Mouse (Mus musculus): Measurements from ENCODE around the gene Rreb1. TPM values are rescaled to one million over a fixed set of nuclear protein-coding genes. Genes with fewer than 3 reads are reported as not detected.

Rreb1 gene
- polyA plus RNA-seq, 1 experiment from 2014 or later = 10.0 TPM

GRCm38 (mm10) chr13:37909225-37909624, 131.0 kb downstream of the Rreb1 start:
- no peak overlapping the region for H3K9ac ChIP-seq (replicated peaks; ENCODE audit: low read depth)
- H3K27ac ChIP-seq (ENCODE audit: low read length) = peak overlapping the region; percentile 76
- DNase-seq (ENCODE audit: low spot score) = no peak
- peaks cover 13% of the 10 kb centered on the region; the same call in 1 of the 2 replicates for H3K4me1 ChIP-seq (ENCODE audit: insufficient read depth, low read depth, low read length)
- WGBS = 56% methylated on average over 2 of the region's 2 CpGs
- H3K36me3 ChIP-seq (ENCODE audit: insufficient read depth, low read length) = peaks cover 26% of the 10 kb centered on the region; the same call in 1 of the 2 replicates
- TF ChIP-seq EP300 (IDR thresholded peaks at IDR 0.05) = no peak
- TF ChIP-seq CTCF (IDR thresholded peaks at IDR 0.05) = no peak
- H3K4me3 ChIP-seq (ENCODE audit: low read depth, low read length) = no peak overlapping the region
- no peaks in the 10 kb centered on the region for H3K27me3 ChIP-seq (replicated peaks; ENCODE audit: insufficient read depth, low read length)
- no peak for ATAC-seq
- no peak overlapping the region for H3K4me2 ChIP-seq (replicated peaks; ENCODE audit: low read depth, low read length)
- H3K9me3 ChIP-seq (ENCODE audit: low read length) = no peaks in the 10 kb centered on the region

- Histone ChIP-seq H3K36me3 (ENCODE audit: insufficient read depth, low read length) (peaks cover 25% of the 10 kb centered on the region; the same call in 1 of the 2 replicates), H3K27me3 (replicated peaks; ENCODE audit: insufficient read depth, low read length) (no peaks in the 10 kb centered on the region), H3K9me3 (ENCODE audit: low read length) (no peaks in the 10 kb centered on the region), H3K4me3 (ENCODE audit: low read depth, low read length) (no peak overlapping the region), H3K9ac (replicated peaks; ENCODE audit: low read depth) (no peak overlapping the region), H3K4me2 (replicated peaks; ENCODE audit: low read depth, low read length) (no peak overlapping the region), H3K4me1 (ENCODE audit: insufficient read depth, low read depth, low read length) (peaks cover 13% of the 10 kb centered on the region; the same call in 1 of the 2 replicates), H3K27ac (ENCODE audit: low read length) (peak overlapping the region; percentile 70)
- 30% methylated on average over 6 of the region's 6 CpGs for WGBS
- DNase-seq (ENCODE audit: low spot score) (peak; percentile 82), ATAC-seq (peak; percentile 76)
- TF ChIP-seq CTCF (IDR thresholded peaks at IDR 0.05) (no peak), EP300 (IDR thresholded peaks at IDR 0.05) (peak; percentile 18; the same call in 1 of the 2 replicates)
Measured at GRCm38 (mm10) chr13:37912011-37912410, 133.8 kb downstream of the Rreb1 start.

GRCm38 (mm10) chr13:37912591-37913467, 134.6 kb downstream of the Rreb1 start:
- H3K27me3 ChIP-seq (replicated peaks; ENCODE audit: insufficient read depth, low read length) = no peaks in the 10 kb centered on the region
- DNase-seq (ENCODE audit: low spot score) (peak; percentile 41), ATAC-seq (no peak)
- H3K4me1 ChIP-seq (ENCODE audit: insufficient read depth, low read depth, low read length) = peaks cover 13% of the 10 kb centered on the region; the same call in 1 of the 2 replicates
- 43% methylated on average over 12 of the region's 12 CpGs for WGBS
- H3K4me2 ChIP-seq (replicated peaks; ENCODE audit: low read depth, low read length) = no peak overlapping the region
- TF ChIP-seq CTCF (IDR thresholded peaks at IDR 0.05) (no peak; the same call in 1 of the 2 replicates), EP300 (IDR thresholded peaks at IDR 0.05) (no peak)
- no peaks in the 10 kb centered on the region for H3K9me3 ChIP-seq (ENCODE audit: low read length)
- H3K9ac ChIP-seq (replicated peaks; ENCODE audit: low read depth) = no peak overlapping the region
- peak overlapping the region; percentile 70 for H3K27ac ChIP-seq (ENCODE audit: low read length)
- H3K4me3 ChIP-seq (ENCODE audit: low read depth, low read length) = no peak overlapping the region
- peaks cover 31% of the 10 kb centered on the region; the same call in 1 of the 2 replicates for H3K36me3 ChIP-seq (ENCODE audit: insufficient read depth, low read length)

- ATAC-seq (no peak), DNase-seq (ENCODE audit: low spot score) (no peak)
- H3K36me3 ChIP-seq (ENCODE audit: insufficient read depth, low read length) = peaks cover 41% of the 10 kb centered on the region; the same call in 1 of the 2 replicates
- no peak overlapping the region for H3K4me3 ChIP-seq (ENCODE audit: low read depth, low read length)
- no peak overlapping the region for H3K9ac ChIP-seq (replicated peaks; ENCODE audit: low read depth)
- TF ChIP-seq CTCF (IDR thresholded peaks at IDR 0.05) = no peak
- TF ChIP-seq EP300 (IDR thresholded peaks at IDR 0.05) = no peak
- WGBS = 92% methylated on average over 3 of the region's 3 CpGs
- H3K27ac ChIP-seq (ENCODE audit: low read length) = no peak overlapping the region
- H3K4me2 ChIP-seq (replicated peaks; ENCODE audit: low read depth, low read length) = no peak overlapping the region
- no peaks in the 10 kb centered on the region for H3K9me3 ChIP-seq (ENCODE audit: low read length)
- peaks cover 9% of the 10 kb centered on the region; the same call in 1 of the 2 replicates for H3K4me1 ChIP-seq (ENCODE audit: insufficient read depth, low read depth, low read length)
- no peaks in the 10 kb centered on the region for H3K27me3 ChIP-seq (replicated peaks; ENCODE audit: insufficient read depth, low read length)
Measured at GRCm38 (mm10) chr13:37913963-37914362, 135.8 kb downstream of the Rreb1 start.

GRCm38 (mm10) chr13:37918336-37919261, 140.4 kb downstream of the Rreb1 start:
- H3K9me3 ChIP-seq (ENCODE audit: low read length) = no peaks in the 10 kb centered on the region

More at GRCm38 (mm10) chr13:37918336-37919261, 140.4 kb downstream of the Rreb1 start:
- Histone ChIP-seq H3K9ac (replicated peaks; ENCODE audit: low read depth) (no peak overlapping the region), H3K36me3 (ENCODE audit: insufficient read depth, low read length) (peaks cover 32% of the 10 kb centered on the region; the same call in 1 of the 2 replicates), H3K4me2 (replicated peaks; ENCODE audit: low read depth, low read length) (no peak overlapping the region), H3K4me3 (ENCODE audit: low read depth, low read length) (no peak overlapping the region), H3K27ac (ENCODE audit: low read length) (peak overlapping the region; percentile 75), H3K4me1 (ENCODE audit: insufficient read depth, low read depth, low read length) (no peaks in the 10 kb centered on the region), H3K27me3 (replicated peaks; ENCODE audit: insufficient read depth, low read length) (no peaks in the 10 kb centered on the region)
- TF ChIP-seq EP300 (IDR thresholded peaks at IDR 0.05) = peak; percentile 34; the same call in 1 of the 2 replicates
- no peak for TF ChIP-seq CTCF (IDR thresholded peaks at IDR 0.05)
- peak; percentile 82 for ATAC-seq
- DNase-seq (ENCODE audit: low spot score) = peak; percentile 91
- 67% methylated on average over 15 of the region's 15 CpGs for WGBS

Data from lung, postnatal 0 days (tissue).